Mouse (Mus musculus): ENCODE data around the gene Sgf29.
"Not testable (repeated sequence)": the region's sequence is repeated elsewhere in the genome, so short reads cannot be mapped to it uniquely, and the experiment has no call there.

Gene Sgf29

DNA sequence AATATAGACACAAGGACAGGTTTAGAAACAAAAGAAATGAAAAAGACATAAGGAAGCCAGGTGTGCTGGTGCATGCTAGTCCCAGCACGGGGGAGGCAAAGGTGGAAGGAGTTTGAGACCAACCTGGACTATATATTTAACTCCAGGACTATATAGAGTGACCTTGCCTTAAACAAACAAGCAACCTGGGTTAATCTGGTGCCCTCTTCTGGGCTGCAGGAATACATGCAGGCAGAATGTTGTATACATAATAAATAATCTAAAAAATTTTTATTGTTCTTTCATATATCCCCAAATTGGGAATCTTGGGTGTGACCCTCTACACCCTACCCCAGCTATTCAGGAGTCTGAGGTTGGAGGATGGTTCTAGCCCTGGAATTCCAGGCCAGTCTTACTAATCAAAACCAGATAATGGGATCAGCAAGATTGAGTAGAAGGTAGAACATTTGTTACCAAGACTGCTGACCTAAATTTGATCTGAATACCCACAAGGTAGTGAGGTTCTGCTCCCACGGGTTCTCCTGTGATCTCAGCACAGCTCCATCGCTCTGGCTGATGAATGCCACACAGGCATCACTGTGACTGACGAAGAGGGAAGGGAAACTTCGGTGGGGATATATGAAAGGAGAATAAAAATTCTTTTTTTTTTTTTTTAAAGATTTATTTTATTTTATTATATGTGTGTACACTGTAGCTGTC, 6.4 kb upstream of the Sgf29 start:
- no peak for DNase-seq (ENCODE audit: low spot score in 2 of 2)

DNA sequence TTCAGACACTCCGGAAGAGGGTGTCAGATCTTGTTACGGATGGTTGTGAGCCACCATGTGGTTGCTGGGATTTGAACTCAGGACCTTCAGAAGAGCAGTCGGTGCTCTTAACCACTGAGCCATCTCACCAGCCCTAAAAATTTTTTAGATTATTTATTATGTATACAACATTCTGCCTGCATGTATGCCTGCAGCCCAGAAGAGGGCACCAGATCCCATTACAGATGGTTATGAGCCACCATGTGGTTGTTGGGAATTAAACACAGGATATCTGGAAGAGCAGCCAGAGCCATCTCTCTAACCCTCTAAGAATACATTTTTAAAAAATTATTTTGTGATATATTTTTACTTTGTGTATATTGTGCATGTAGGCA, 5.9 kb upstream of the Sgf29 start:
- not testable (repeated sequence) for DNase-seq (ENCODE audit: low spot score in 2 of 2)

DNA sequence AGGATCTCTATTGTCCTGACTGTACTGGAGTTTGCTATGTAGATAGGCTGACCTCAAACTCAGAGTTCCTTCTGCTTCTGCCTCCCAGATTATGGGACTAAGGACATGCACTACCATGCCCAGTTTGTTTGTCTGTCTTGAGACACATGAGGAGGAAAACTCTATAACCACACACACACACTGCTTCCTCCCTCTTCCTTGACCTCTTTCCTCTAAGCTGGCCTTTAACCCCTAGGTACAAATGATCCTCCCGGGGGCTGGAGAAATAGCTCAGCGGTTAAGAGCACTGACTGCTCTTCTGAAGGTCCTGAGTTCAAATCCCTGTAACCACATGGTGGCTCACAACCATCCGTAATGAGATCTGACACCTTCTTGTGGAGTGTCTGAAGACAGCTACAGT, 4.8 kb upstream of the Sgf29 start:
- DNase-seq (ENCODE audit: low spot score in 2 of 2), result no peak

DNA sequence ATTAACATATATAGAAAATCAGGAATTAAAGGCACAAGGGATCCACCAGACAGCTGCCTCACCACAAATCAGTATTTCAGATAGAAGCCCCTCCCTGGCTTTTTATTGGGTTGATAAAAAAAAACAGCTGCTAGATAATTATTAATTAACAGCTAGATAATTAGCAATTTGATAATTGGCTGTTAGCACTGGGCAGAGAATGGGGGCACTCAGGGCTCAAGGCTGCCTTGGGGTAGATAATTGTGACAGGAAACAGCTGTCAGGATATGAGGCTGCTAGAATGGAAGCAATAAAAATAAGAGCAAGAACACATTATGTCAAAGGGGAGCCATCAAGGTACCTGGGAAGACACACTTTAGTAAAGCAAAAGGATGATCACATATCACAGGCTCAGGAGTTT, 4.2 kb upstream of the Sgf29 start:
- no peak for DNase-seq (ENCODE audit: low spot score in 2 of 2)

DNA sequence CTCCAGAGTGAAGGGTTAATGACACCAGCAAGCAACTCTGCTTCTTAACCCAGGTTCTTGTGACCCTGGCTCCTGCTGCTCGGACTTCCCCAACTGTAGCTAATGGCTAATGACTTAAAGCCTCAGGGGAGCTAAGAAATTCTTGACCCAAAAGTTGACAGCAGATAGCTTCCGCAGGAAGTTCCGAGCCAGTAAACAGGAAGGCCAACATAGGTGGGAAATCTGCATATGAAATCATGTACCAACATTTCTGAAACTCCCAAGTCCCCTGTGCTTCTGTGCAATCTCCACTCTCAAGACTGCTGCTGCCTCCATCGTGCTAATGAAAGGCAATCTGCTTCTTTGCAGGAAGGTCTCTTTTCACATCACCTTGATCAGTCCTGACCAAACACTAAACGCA, 3.4 kb upstream of the Sgf29 start:
- no peak for DNase-seq (ENCODE audit: low spot score in 2 of 2)

DNA sequence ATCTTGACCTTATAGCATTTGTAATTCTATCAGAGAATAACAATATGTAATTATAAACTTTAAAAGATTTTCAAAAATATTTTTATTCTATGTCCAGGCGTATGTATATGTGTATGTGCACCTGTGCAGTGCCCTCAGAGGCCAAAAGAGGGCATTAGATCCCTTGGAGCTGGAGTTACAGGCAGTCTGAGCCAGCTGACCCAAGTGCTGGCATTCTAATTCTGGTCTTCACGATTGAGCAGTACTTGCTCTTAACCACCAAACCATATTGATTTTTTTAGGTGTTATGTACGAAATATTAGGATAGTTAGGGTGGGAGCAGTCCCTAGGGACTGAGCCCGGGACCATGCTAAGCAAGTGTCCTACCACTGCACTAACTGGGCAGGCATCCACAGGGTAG, 623 bp upstream of the Sgf29 start:
- no peak for DNase-seq (ENCODE audit: low spot score in 2 of 2)

DNA sequence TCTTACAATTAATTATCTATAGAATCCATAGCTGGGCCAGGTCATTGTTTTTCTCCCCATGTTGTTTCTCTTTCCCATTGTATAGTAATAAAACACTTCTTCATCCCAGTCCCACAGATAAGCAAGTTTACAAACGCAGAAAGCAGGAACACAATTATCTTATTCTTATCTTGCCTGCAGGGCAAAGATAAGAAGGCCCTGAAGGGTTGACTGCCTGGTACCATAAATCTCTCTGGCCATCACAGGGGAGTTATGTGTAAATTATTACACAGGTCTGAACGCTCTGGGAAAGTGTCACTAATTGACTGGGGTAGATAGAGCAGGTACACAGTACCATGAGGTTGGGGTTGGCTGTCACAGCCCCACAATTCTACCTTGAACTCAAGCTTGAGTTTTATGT, 1.7 kb downstream of the Sgf29 start:
- DNase-seq (ENCODE audit: low spot score in 2 of 2), result no peak

DNA sequence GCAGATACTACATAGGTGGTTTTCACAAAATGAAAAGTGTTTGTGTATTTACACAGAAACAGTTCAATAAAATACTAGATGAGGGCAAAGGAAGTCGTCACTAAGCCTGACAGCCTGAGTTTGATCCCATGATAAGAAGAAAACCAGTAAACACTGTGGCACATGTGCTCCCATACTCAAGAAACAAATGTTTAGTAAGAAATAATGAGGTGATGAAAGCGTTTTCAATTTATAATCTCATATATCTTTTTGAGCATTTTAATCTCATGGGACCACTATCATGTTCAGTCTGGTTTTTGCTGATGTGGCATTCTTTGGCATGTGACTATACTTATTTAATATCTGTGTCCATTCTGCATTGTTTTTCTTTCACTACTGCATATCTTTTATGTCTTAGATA, 4.9 kb downstream of the Sgf29 start:
- no peak for DNase-seq (ENCODE audit: low spot score in 2 of 2)

DNA sequence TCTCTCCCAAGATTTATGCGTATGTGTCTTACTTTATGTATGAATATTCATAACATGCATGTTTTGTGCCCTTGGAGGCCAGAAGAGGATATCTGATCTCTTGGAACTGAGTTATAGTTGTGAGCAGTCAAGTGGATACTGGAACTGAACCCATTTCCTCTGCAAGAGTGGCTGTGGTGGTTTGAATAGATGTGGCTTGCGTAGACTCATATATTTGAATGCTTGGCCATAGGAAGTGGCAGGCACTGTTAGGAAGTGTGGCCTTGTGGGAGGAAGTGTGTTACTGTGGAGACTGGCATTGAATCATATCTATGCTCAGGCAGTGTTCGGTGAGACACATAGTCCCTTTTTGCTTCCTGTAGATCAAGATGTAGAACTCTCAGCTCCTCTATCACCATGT, 6.6 kb downstream of the Sgf29 start:
- DNase-seq (ENCODE audit: low spot score in 2 of 2), result peak; percentile 58 to 64

DNA sequence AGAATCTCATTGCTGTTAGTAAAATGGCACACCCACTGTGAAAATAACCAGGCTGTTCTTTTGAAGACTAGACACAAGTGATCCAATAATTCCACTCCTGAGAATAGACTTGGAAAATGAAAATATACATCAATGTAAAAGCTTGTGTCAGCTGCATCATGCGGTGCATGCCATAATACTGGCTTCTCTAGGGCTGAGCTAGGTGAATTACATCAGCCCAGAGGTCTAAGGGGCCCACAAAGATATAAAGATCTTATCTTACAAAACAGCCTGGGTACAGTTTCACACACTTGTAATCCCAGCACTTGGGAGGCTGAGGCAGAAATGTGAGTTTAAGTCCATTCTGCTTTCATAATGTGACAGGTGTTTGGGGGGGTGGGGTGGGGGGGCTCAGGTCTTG, 8.4 kb downstream of the Sgf29 start:
- no peak for DNase-seq (ENCODE audit: low spot score in 2 of 2)

DNA sequence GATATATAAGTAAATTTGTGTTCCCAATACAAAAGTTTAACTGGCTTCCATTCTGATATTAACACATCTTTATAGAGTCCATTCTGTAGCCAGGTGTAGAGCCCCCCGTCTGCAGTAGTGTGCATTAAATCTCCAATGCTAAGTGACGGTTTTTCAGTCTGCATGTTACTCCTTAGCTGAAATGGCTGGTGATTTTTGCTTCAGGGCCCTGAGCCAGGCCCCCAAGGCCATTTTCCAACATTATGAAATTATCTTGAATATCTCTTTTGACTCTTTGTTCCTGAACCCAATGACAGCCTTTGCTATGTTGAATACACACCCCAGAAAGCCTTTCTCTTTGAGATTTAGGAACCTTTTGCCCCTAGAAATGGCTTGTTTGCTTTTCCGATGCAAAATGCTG, 10.7 kb downstream of the Sgf29 start:
- DNase-seq (ENCODE audit: low spot score in 2 of 2), result no peak

DNA sequence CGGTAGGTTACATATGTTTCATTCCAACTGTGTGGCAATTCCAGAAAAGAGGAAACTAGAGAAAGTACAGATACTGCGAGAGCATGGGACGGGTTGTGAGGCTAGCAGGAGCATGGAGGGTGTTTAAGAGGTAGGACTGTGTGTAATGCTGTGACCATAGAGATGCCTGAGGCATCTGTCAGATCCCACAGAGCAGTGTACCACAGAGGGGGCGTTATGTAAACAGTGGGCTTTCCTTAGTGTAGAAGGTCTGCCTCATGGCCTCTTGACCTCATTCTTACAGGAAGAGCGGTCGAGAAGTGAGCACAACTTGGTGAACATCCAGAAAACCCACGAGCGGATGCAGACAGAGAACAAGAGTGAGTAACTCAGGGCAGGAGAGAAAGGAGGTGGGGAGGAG, 14.5 kb downstream of the Sgf29 start:
- no peak for DNase-seq (ENCODE audit: low spot score in 2 of 2)

DNA sequence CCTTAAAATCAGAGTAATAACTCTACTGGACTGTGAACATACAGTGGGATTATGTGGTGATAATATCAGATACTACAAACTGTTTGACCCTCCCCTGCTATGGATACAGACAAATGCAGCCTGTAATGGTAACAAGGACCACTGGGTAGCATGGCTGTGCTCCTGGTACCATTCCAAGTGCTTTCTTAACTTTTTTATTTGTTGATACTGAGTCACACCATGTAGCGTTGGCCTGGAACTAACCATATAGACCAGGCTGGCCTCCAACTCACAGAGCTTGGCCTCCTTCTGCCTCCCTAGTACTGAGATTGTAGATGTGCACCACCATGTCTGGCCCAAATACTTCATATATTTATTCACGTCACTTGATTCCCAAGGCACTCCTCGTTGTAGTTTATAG, 16.2 kb downstream of the Sgf29 start:
- DNase-seq (ENCODE audit: low spot score in 2 of 2), result no peak

DNA sequence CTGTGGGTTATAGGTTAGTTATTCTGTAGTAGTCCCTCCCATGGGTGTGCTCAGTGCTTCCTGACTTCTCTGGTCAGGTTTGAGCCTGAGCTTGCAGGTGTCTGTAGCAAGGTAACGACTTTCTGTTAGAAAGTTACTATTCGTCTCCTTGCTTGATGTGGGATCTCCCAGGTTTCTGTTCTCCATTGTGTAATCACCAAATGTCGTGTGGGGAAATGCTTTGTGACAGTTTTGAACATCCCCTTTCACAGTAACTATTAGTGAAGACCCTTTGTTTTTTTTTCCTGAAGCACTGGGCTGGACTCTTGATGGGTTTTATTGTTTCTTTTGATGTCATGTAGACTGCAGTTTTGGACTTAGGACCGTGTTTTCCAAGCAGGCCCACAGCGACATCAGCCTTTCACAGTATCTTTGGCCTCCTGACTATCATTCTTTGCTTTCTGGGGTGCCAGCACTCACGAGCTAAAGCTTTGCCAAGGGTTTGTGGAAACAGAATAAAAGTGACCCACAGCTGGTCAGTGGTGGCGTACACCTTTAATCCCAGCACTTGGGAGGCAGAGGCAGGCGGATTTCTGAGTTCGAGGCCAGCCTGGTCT, 18.5 kb downstream of the Sgf29 start:
- no peak for DNase-seq (ENCODE audit: low spot score in 2 of 2)

DNA sequence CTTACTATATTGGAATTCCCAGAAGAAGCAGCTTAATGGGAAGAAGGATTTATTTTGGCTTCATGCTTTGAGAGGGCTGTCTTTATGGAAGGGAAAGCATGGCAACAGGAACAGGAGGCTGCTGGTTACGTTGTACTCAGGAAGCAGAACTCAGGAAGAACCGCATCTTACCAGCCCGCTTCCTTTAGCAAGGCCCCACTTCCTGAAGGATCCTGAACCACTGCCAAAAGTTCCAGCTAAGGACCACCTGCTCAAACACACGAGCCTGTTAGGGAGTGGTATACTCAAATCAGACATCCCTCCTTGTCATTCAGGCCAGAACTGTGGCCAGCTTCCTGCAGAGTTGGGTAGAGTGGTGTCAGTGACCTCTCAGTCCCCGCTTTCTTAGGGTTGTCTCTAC, 19.3 kb downstream of the Sgf29 start:
- no peak for DNase-seq (ENCODE audit: low spot score in 2 of 2)

DNA sequence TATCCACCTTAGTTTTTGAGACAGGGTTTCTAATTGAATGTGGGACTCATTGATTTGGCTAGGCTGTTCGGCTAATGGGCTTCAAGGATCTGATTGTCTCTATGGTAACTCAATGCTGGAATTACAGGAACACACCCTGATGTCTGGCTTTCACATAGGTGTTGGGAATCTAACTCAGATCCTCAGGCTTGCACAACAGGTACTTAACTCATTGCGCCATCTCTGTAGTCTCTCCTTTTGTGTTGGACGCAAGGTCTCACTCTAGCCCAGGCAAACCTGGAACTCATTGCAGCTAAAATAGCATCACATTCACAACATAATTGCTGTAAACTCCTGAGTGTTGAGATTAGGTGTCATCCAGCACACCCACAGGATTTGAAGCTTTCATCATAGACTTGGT, 21.0 kb downstream of the Sgf29 start:
- no peak for DNase-seq (ENCODE audit: low spot score in 2 of 2)

DNA sequence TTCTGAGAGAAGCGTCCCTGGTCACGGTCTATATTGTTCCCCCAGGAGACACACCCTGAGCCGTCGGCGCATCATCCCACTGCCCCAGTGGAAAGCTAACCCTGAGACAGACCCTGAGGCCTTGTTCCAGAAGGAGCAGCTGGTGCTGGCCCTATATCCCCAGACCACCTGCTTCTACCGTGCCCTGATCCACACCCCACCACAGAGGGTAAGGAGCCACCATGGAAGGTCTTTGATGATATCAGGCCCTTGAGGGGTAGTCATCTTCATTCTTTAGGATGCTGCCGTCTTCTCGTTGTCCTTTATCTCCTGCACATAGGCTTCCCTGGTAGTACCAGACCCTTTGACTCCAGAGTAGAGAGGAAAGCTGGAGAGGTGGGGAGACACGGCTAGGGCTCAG, 23.0 kb downstream of the Sgf29 start:
- no peak for DNase-seq (ENCODE audit: low spot score in 2 of 2)

DNA sequence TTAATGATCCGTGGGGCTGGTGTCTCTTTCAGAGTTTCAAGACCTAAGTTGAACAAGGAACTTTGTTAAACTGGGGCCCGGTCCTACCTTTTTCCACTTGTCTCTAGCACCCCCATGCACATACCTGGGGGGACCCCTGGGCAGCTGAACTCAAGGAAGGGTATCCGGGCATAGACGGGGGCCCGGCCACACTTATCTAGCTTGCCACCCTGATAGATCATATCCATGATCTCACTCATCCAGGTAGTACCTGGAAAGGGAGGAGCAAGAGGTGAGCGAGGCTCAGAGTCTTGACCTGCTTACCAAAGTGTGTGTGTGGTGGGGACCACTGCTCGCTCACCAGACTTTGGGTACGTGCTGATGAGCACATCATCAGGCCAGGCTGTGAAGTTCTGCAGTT, 26.0 kb downstream of the Sgf29 start:
- DNase-seq (ENCODE audit: low spot score in 2 of 2), result no peak

DNA sequence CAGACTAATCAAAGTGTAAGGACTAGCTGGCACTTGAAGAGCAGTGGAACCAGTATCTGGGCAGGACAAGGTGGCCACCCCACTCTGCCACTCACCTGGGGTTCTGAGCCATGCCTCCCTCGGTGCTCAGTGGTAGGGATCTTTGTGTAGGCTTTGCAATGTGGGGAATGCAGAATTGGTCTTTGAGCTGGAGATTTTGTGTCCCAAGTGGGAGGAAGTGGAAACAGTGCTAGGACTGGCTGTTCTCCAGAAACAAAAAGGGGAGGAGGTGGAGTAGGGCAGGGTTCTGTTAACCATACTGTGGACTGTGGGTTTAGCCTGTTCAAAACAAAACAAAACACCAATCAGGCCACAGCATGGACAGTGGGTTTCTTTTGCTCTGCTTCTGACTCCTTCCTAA, 27.1 kb downstream of the Sgf29 start, which contains the start of gene Sult1a1:
TSS of gene Sult1a1 (minus strand) at position 226 of the 400 bp plus-strand sequence.
- DNase-seq (ENCODE audit: low spot score in 2 of 2), result no peak

DNA sequence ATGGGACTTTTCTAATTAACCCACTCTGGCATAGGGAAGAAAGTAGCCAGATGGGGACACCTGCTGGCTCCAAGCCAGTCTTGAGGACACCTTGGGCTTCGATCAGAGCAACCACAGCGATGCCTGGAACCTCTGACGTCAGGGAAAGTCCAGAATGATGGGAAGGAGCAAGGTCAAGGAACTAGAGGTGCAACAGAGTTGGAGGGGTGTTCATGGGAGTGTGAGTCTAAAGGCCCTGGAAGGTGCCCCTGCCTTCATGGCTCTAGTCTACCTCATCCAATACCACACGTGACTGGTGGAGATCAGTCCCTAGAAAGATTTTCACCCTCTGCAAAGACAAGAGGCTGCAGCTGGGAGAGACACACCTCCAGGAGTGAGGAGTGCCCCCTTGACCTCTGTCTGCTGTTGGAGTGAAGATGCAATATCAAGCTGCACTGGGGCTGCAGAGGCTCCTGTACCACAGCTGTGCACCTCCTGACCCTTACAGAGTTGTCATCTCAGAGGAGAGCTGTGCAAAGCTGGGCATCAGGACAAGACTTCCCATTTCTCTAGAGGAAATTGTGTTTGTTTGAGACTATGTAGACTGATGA, 27.6 kb downstream of the Sgf29 start:
- DNase-seq (ENCODE audit: low spot score in 2 of 2), result no peak

DNA sequence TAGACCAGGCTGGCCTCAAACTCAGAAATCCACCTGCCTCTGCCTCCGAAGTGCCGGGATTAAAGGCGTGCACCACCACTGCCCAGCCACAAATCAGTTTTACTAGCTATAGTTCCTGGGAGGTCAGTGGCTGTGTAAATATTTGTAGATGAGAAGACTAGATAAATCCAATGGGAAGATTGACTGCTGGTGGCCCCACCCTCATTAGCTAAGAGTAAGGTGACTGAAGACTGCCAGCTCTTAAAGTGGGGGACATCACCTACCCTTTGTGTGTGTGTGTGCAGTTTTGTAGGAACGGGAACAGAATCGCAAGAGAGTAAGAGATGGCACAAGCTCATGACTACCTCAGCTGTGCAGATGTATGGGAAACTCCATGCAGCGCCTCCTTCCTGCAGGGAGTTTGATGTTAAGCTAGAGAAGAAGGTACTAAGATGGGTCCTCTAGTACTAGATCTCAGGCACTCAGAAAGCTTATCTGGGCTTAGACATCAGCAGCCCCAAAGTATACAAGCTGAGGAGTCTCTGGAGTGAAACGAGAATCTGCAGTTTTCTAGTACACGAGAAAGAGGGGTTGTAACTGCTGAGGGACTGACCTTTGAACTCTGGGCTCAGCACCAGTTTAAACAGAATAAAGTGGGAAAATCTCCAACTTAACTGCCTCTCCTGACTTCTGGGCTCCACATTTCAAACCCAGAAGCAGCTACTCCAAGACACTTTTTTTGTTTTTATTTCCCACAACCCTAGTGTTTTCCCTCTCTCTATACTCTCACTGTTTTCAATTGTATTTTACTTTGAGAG, 29.6 kb downstream of the Sgf29 start:
- DNase-seq (ENCODE audit: low spot score in 2 of 2), result no peak

DNA sequence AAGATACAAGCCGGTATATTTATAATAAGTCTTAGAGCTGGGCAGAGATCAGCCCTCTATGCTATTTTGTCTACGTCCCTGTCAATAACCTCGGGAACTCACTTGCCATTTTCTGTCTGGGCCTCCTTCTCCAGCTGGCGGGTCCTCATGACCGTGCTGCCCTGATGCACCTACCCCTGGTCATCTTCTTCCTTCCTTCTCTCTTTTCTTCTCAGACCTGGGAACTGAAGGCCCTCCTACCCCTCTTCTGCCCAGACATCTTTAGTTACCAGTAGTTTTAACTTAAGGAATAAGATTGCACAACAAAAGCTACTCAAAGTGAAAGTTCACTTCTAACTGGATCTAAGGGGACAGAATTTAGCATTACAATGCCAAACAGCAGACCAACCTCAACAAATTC, 30.6 kb downstream of the Sgf29 start:
- DNase-seq (ENCODE audit: low spot score in 2 of 2), result no peak

DNA sequence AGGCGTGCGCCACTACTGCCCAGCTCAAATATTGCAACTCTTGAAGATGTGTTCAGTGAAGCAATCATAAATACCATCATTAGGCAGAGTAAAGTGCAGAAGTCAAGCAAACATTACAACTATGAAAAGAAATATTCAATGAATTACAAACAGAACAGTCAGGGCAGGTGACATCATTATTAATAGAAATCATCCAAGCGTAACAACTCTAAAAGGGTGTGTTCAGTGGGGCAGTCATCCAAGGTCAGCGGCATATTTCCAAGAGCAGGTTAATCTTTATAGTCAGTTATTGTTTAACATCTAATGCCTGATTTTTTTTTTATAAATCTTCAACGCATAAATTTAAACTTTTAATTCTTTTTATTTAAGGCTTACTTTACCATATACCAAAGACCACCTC, 32.1 kb downstream of the Sgf29 start:
- DNase-seq (ENCODE audit: low spot score in 2 of 2), result no peak

All from spleen, postnatal 36 days (tissue).